Mouse (Mus musculus) MEL (cell line): Measurements from ENCODE around the gene Adprhl2. TPM values are rescaled to one million over a fixed set of nuclear protein-coding genes. Genes with fewer than 3 reads are reported as not detected.

Experiments used
- DNase-seq: peaks from one replicate; pipeline ENCODE4 v3.0.0; 2011; ENCODE audit warnings: low read depth, low spot score
- H3K27ac ChIP-seq: 2 replicates; pipeline ENCODE4 v1.5.1; 2012; ENCODE audit warnings: low read depth, mild to moderate bottlenecking, control low read depth, low read length, moderate library complexity; ENCODE audit not compliant: control insufficient read depth
- H3K27me3 ChIP-seq, 2 experiments: fragments of 150-350 bp in 1 of 2; sonication (generic) in 1 of 2; 2 replicates each; pipeline ENCODE4 v1.6.1; 2012; ENCODE audit warnings: low read length in 2 of 2, mild to moderate bottlenecking in 2 of 2, improper control_type of control experiment in 1 of 2, moderate library complexity in 1 of 2; ENCODE audit not compliant: insufficient read depth in 2 of 2, control insufficient read depth in 1 of 2
- H3K36me3 ChIP-seq, 2 experiments: 2 replicates each; pipeline ENCODE4 v1.6.1; 2012 to 2014; ENCODE audit warnings: low read length in 2 of 2, improper control_type of control experiment in 1 of 2, inconsistent platforms in 1 of 2, mild to moderate bottlenecking in 1 of 2; ENCODE audit not compliant: insufficient read depth in 2 of 2, control insufficient read depth in 1 of 2
- H3K4me1 ChIP-seq, 2 experiments: fragments of 150-350 bp in 1 of 2; sonication (generic) in 1 of 2; 2 replicates each; pipeline ENCODE4 v1.6.1; 2012; ENCODE audit warnings: low read length in 2 of 2, improper control_type of control experiment in 1 of 2, mild to moderate bottlenecking in 1 of 2; ENCODE audit not compliant: insufficient read depth in 2 of 2, control insufficient read depth in 1 of 2
- H3K4me3 ChIP-seq, 2 experiments: fragments of 150-350 bp in 1 of 2; sonication (generic) in 1 of 2; 2 replicates each; pipeline ENCODE4 v1.5.1; 2012; ENCODE audit warnings: low read depth in 2 of 2, low read length in 2 of 2, mild to moderate bottlenecking in 2 of 2, moderate library complexity in 2 of 2, control low read depth in 1 of 2, improper control_type of control experiment in 1 of 2; ENCODE audit not compliant: control insufficient read depth in 1 of 2, insufficient read depth in 1 of 2
- H3K79me2 ChIP-seq: 2 replicates; pipeline ENCODE4 v1.6.1; 2012; ENCODE audit warnings: mild to moderate bottlenecking, low read length, moderate library complexity; ENCODE audit not compliant: control insufficient read depth, poor library complexity, insufficient read depth
- H3K9ac ChIP-seq: 2 replicates; pipeline ENCODE4 v1.6.1; 2012; ENCODE audit warnings: low read depth, mild to moderate bottlenecking, control low read depth, low read length, moderate library complexity; ENCODE audit not compliant: control insufficient read depth, poor library complexity, severe bottlenecking
- H3K9me3 ChIP-seq: fragments of 150-350 bp; sonication (generic); replicated peaks from 2 replicates; pipeline ENCODE4 v1.6.1; 2012; ENCODE audit warnings: mild to moderate bottlenecking, low read length, improper control_type of control experiment, moderate library complexity; ENCODE audit not compliant: insufficient read depth
- BHLHE40 ChIP-seq: IDR thresholded peaks from 2 replicates; pipeline ENCODE4 v1.6.1; 2012; ENCODE audit warnings: low read depth, mild to moderate bottlenecking, inconsistent platforms, low read length, improper control_type of control experiment, borderline replicate concordance
- CHD1 ChIP-seq: IDR thresholded peaks from 2 replicates; pipeline ENCODE4 v1.6.1; 2012; ENCODE audit warnings: low read depth, mild to moderate bottlenecking, inconsistent platforms, low read length, improper control_type of control experiment
- CTCF ChIP-seq, 3 experiments: IDR thresholded peaks in 2 of 3; conservative IDR thresholded peaks in 1 of 3; 2 replicates each; pipeline ENCODE4 v1.5.1; 2011 to 2012; ENCODE audit warnings: low read length in 3 of 3, low read depth in 2 of 3, mild to moderate bottlenecking in 2 of 3, improper control_type of control experiment in 1 of 3, inconsistent platforms in 1 of 3, mixed read lengths in 1 of 3, moderate library complexity in 1 of 3; ENCODE audit not compliant: control insufficient read depth in 1 of 3, insufficient read depth in 1 of 3, poor library complexity in 1 of 3, severe bottlenecking in 1 of 3
- E2F4 ChIP-seq: IDR thresholded peaks from 2 replicates; pipeline ENCODE4 v1.6.1; 2011; ENCODE audit warnings: low read depth, low read length, improper control_type of control experiment, borderline replicate concordance
- GATA1 ChIP-seq: IDR thresholded peaks from 2 replicates; pipeline ENCODE4 v1.6.1; 2011; ENCODE audit warnings: low read depth, low read length, improper control_type of control experiment
- KAT2A ChIP-seq: conservative IDR thresholded peaks from 2 replicates; pipeline ENCODE4 v1.6.1; 2012; ENCODE audit warnings: low read depth, low read length, improper control_type of control experiment, inconsistent platforms
- MAX ChIP-seq: IDR thresholded peaks from 2 replicates; pipeline ENCODE4 v1.6.1; 2011; ENCODE audit warnings: low read length, improper control_type of control experiment
- MAZ ChIP-seq: IDR thresholded peaks from 2 replicates; pipeline ENCODE4 v1.6.1; 2012; ENCODE audit warnings: low read depth, mild to moderate bottlenecking, inconsistent platforms, low read length, improper control_type of control experiment
- MEF2A ChIP-seq: IDR thresholded peaks from 2 replicates; pipeline ENCODE4 v1.6.1; 2014; ENCODE audit warnings: low read depth, mild to moderate bottlenecking, inconsistent platforms, low read length, improper control_type of control experiment; ENCODE audit not compliant: poor library complexity, insufficient replicate concordance, severe bottlenecking; ENCODE audit errors: extremely low read depth
- MYC ChIP-seq: IDR thresholded peaks from 2 replicates; pipeline ENCODE4 v1.6.1; 2011; ENCODE audit warnings: low read depth, mild to moderate bottlenecking, low read length, improper control_type of control experiment, moderate library complexity
- POLR2A ChIP-seq, 2 experiments: IDR thresholded peaks; 2 replicates each; pipeline ENCODE4 v1.6.1; 2011 to 2012; ENCODE audit warnings: low read length in 2 of 2, mild to moderate bottlenecking in 2 of 2, control low read depth in 1 of 2, improper control_type of control experiment in 1 of 2, low read depth in 1 of 2, moderate library complexity in 1 of 2; ENCODE audit not compliant: control insufficient read depth in 1 of 2, insufficient read depth in 1 of 2, poor library complexity in 1 of 2
- POLR2AphosphoS2 ChIP-seq: IDR thresholded peaks from 2 replicates; pipeline ENCODE4 v1.6.1; 2011; ENCODE audit warnings: low read length, improper control_type of control experiment
- POLR2AphosphoS5 ChIP-seq: IDR thresholded peaks from 2 replicates; pipeline ENCODE4 v1.6.1; 2012; ENCODE audit warnings: low read depth, borderline replicate concordance, mild to moderate bottlenecking, inconsistent platforms, low read length, moderate library complexity, mixed read lengths
- RAD21 ChIP-seq: IDR thresholded peaks from 2 replicates; pipeline ENCODE4 v1.6.1; 2011; ENCODE audit warnings: mild to moderate bottlenecking, low read depth, low read length, improper control_type of control experiment
- SMC3 ChIP-seq: IDR thresholded peaks from 2 replicates; pipeline ENCODE4 v1.6.1; 2011; ENCODE audit warnings: low read depth, low read length, improper control_type of control experiment
- TAL1 ChIP-seq: IDR thresholded peaks from 2 replicates; pipeline ENCODE4 v1.6.1; 2012; ENCODE audit warnings: mild to moderate bottlenecking, inconsistent platforms, low read length, moderate library complexity, mixed read lengths
- TCF12 ChIP-seq: IDR thresholded peaks from 2 replicates; pipeline ENCODE4 v1.6.1; 2014; ENCODE audit warnings: low read depth, mild to moderate bottlenecking, inconsistent platforms, low read length, improper control_type of control experiment, moderate library complexity
- UBTF ChIP-seq: IDR thresholded peaks from 2 replicates; pipeline ENCODE4 v1.6.1; 2012; ENCODE audit warnings: low read depth, mild to moderate bottlenecking, inconsistent platforms, low read length, improper control_type of control experiment, moderate library complexity, borderline replicate concordance; ENCODE audit not compliant: insufficient read depth
- USF2 ChIP-seq, 2 experiments: IDR thresholded peaks; 2 replicates each; pipeline ENCODE4 v1.6.1; 2011 to 2012; ENCODE audit warnings: improper control_type of control experiment in 2 of 2, low read length in 2 of 2, borderline replicate concordance in 1 of 2, inconsistent platforms in 1 of 2, low read depth in 1 of 2, mild to moderate bottlenecking in 1 of 2; ENCODE audit not compliant: insufficient read depth in 1 of 2
- ZC3H11A ChIP-seq: IDR thresholded peaks from 2 replicates; pipeline ENCODE4 v1.6.1; 2012; ENCODE audit warnings: low read depth, mild to moderate bottlenecking, inconsistent platforms, low read length, improper control_type of control experiment
- polyA plus RNA-seq, 2 experiments: library from polyadenylated mRNA; stranded (reverse) in 1 of 2; unstranded in 1 of 2; fragments of >175 nt in 1 of 2; fragments of >200 nt in 1 of 2; gene quantifications; 2 replicates each; pipeline versions ENCODE4 v1.2.1 to v1.2.4; 2012; ENCODE audit warnings: low replicate concordance in 2 of 2, low read depth in 1 of 2; ENCODE audit not compliant: insufficient read length in 2 of 2, insufficient read depth in 1 of 2, missing spikeins in 1 of 2
- total RNA-seq: library from RNA; depleted of rRNA; stranded (reverse); fragments of 300-350 nt; gene quantifications from 2 replicates; pipeline ENCODE4 v1.2.3, GENCODE M21; 2012

The Adprhl2 gene
- total and polyA plus RNA-seq, 3 experiments, result 53.7 to 62.0 TPM; not detected in 1

DNA sequence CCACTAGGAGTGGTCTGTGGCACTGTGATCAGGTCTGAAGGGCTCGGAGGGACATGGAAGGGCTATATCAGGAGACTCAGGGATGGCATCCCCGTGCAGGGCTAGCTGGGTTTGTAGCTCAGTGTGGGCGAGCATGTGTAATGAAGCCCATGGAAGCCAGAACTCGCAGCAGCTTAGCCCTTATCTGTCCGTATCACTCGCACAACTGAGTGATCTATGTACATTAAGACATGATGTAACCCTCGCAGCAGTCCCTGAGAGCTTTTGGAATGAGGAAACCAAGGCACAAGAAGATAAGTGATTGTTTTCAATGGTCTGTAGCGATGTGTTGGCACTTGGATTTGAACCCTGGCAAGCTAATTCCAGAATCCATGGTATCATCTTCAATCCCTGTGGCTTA is 37.9 kb downstream of the Adprhl2 start (continued):
- TF ChIP-seq MAZ, result no peak
- TF ChIP-seq, all 39 proteins: peak for 6

DNA sequence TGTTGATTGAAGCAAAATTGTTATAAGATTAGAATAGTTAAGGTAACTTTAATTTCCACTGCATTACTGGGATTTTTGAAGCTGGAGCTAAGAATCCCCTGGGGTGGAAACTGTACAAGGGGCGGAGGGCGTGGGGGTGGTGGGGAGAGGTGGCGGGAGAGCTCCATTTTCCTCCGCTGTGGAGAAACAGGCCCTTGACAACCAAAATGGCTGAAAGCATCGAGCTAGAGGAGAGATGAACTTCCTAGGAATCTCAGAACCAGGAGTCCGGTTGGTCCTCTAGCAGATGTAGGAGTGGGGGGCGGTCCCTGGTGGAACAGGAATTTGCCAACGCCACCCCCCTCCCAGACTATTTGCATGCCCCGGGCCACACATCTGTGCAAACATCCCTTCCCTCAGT is 39.8 kb downstream of the Adprhl2 start:
- no peaks in the 10 kb centered on the region for H3K79me2 ChIP-seq
- H3K9me3 ChIP-seq, result no peaks in the 10 kb centered on the region
- no peaks in the 10 kb centered on the region; a peak in 1 of 4 replicates for H3K36me3 ChIP-seq
- TF ChIP-seq USF2 (IDR thresholded peaks at IDR 0.05; ENCODE audit: borderline replicate concordance in 1 of 2, insufficient read depth in 1 of 2, low read depth in 1 of 2, low read length in 2 of 2) (no peak), E2F4 (no peak), SMC3 (no peak), TAL1 (no peak), TCF12 (no peak), ZC3H11A (no peak), MAX (no peak), BHLHE40 (no peak), CHD1 (no peak), MYC (no peak), POLR2AphosphoS5 (no peak), GATA1 (no peak), KAT2A (no peak), RAD21 (no peak), POLR2AphosphoS2 (no peak), POLR2A (IDR thresholded peaks at IDR 0.05; ENCODE audit: control insufficient read depth in 1 of 2, insufficient read depth in 1 of 2, low read depth in 1 of 2, low read length in 2 of 2, poor library complexity in 1 of 2) (no peak), UBTF (no peak), CTCF (IDR thresholded peaks at IDR 0.05 in 2 of 3, conservative IDR thresholded peaks at IDR 0.05 in 1 of 3; ENCODE audit: control insufficient read depth in 1 of 3, insufficient read depth in 1 of 3, low read depth in 2 of 3, low read length in 3 of 3, poor library complexity in 1 of 3, severe bottlenecking in 1 of 3) (no peak), MEF2A (no peak)
- H3K27ac ChIP-seq, result no peak overlapping the region
- peaks cover 0 to 6% of the 10 kb centered on the region in 2 experiments; a peak in 3 of 4 replicates for H3K4me1 ChIP-seq
- no peaks in the 10 kb centered on the region for H3K27me3 ChIP-seq
- no peak overlapping the region for H3K4me3 ChIP-seq
- no peak for DNase-seq
- no peak overlapping the region for H3K9ac ChIP-seq
